Mouse (Mus musculus): ENCODE data around the gene Tmem51. TPM values are rescaled to one million over a fixed set of nuclear protein-coding genes. Genes with fewer than 3 reads are reported as not detected.

Gene Tmem51
- polyA plus RNA-seq, 1 experiment from 2014 or later: 18.6 TPM

GRCm38 (mm10) chr4:142077572-142078271, 6.4 kb downstream of the Tmem51 start:
- Histone ChIP-seq H3K4me3 (ENCODE audit: low read depth, low read length) (no peak overlapping the region), H3K27ac (ENCODE audit: low read length) (peak overlapping the region; percentile 33), H3K4me2 (ENCODE audit: low read depth, low read length) (0 out of 2 replicates have a peak overlapping the region, but pooled peaks have one; percentile 10), H3K4me1 (ENCODE audit: control insufficient read depth, low read depth, low read length) (peaks cover 46% of the 10 kb centered on the region), H3K9me3 (replicated peaks; ENCODE audit: control insufficient read depth, low read length) (no peaks in the 10 kb centered on the region), H3K27me3 (ENCODE audit: control insufficient read depth, insufficient read depth, low read depth, low read length) (no peaks in the 10 kb centered on the region), H3K36me3 (ENCODE audit: control insufficient read depth, insufficient read depth) (no peaks in the 10 kb centered on the region), H3K9ac (ENCODE audit: low read depth, low read length) (no peak overlapping the region)
- ATAC-seq (ENCODE audit: low read depth): no peak
- WGBS (ENCODE audit: insufficient replicate concordance): 20% methylated on average over 18 of the region's 18 CpGs

DNA sequence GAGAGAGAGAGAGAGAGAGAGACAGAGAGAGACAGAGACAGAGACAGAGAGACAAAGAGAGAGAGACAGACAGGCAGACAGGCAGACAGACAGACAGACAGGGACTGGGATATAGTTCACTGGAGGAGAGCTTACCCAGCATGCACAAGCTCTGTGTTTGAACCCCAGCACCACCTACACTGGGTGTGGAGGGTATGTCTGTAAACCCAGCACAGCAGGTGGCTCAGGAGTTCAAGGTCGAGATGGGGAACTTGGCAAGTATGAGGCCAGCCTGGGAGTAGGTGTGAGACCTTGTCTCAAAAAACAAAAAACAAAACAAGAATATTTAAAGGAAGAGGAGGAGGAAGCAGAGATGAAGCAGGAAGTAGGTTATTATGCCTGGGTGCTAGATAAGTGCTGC, 7.2 kb downstream of the Tmem51 start:
- 3% methylated on average over 1 of the region's 1 CpGs for WGBS (ENCODE audit: insufficient replicate concordance)
- no peak overlapping the region for H3K4me3 ChIP-seq (ENCODE audit: low read depth, low read length)
- no peaks in the 10 kb centered on the region for H3K9me3 ChIP-seq (replicated peaks; ENCODE audit: control insufficient read depth, low read length)
- no peak overlapping the region for H3K4me2 ChIP-seq (ENCODE audit: low read depth, low read length)
- no peak for ATAC-seq (ENCODE audit: low read depth)
- peak overlapping the region; percentile 6; the same call in 1 of the 2 replicates for H3K27ac ChIP-seq (ENCODE audit: low read length)
- H3K36me3 ChIP-seq (ENCODE audit: control insufficient read depth, insufficient read depth): no peaks in the 10 kb centered on the region
- H3K4me1 ChIP-seq (ENCODE audit: control insufficient read depth, low read depth, low read length): peaks cover 42% of the 10 kb centered on the region
- H3K27me3 ChIP-seq (ENCODE audit: control insufficient read depth, insufficient read depth, low read depth, low read length): no peaks in the 10 kb centered on the region
- H3K9ac ChIP-seq (ENCODE audit: low read depth, low read length): no peak overlapping the region

- Histone ChIP-seq H3K4me3 (ENCODE audit: low read depth, low read length) (no peak overlapping the region), H3K27ac (ENCODE audit: low read length) (peak overlapping the region; percentile 45; the same call in 1 of the 2 replicates), H3K4me1 (ENCODE audit: control insufficient read depth, low read depth, low read length) (peaks cover 44% of the 10 kb centered on the region), H3K36me3 (ENCODE audit: control insufficient read depth, insufficient read depth) (no peaks in the 10 kb centered on the region), H3K27me3 (ENCODE audit: control insufficient read depth, insufficient read depth, low read depth, low read length) (no peaks in the 10 kb centered on the region; the same call in 1 of the 2 replicates), H3K4me2 (ENCODE audit: low read depth, low read length) (no peak overlapping the region), H3K9ac (ENCODE audit: low read depth, low read length) (no peak overlapping the region), H3K9me3 (replicated peaks; ENCODE audit: control insufficient read depth, low read length) (no peaks in the 10 kb centered on the region)
- ATAC-seq (ENCODE audit: low read depth): peak; percentile 15; the same call in 1 of the 2 replicates
- 65% methylated on average over 11 of the region's 11 CpGs for WGBS (ENCODE audit: insufficient replicate concordance)
Observed at GRCm38 (mm10) chr4:142075931-142076330, 8.2 kb downstream of the Tmem51 start.

GRCm38 (mm10) chr4:142074060-142074732, 9.9 kb downstream of the Tmem51 start:
- no peaks in the 10 kb centered on the region for H3K9me3 ChIP-seq (replicated peaks; ENCODE audit: control insufficient read depth, low read length)
- no peak overlapping the region for H3K4me3 ChIP-seq (ENCODE audit: low read depth, low read length)
- H3K4me1 ChIP-seq (ENCODE audit: control insufficient read depth, low read depth, low read length): peaks cover 39% of the 10 kb centered on the region
- H3K4me2 ChIP-seq (ENCODE audit: low read depth, low read length): no peak overlapping the region
- ATAC-seq (ENCODE audit: low read depth): no peak
- H3K27ac ChIP-seq (ENCODE audit: low read length): no peak overlapping the region; the same call in 1 of the 2 replicates
- no peaks in the 10 kb centered on the region; the same call in none of the 2 replicates for H3K27me3 ChIP-seq (ENCODE audit: control insufficient read depth, insufficient read depth, low read depth, low read length)
- H3K36me3 ChIP-seq (ENCODE audit: control insufficient read depth, insufficient read depth): no peaks in the 10 kb centered on the region
- H3K9ac ChIP-seq (ENCODE audit: low read depth, low read length): no peak overlapping the region
- 29% methylated on average over 13 of the region's 13 CpGs for WGBS (ENCODE audit: insufficient replicate concordance)

DNA sequence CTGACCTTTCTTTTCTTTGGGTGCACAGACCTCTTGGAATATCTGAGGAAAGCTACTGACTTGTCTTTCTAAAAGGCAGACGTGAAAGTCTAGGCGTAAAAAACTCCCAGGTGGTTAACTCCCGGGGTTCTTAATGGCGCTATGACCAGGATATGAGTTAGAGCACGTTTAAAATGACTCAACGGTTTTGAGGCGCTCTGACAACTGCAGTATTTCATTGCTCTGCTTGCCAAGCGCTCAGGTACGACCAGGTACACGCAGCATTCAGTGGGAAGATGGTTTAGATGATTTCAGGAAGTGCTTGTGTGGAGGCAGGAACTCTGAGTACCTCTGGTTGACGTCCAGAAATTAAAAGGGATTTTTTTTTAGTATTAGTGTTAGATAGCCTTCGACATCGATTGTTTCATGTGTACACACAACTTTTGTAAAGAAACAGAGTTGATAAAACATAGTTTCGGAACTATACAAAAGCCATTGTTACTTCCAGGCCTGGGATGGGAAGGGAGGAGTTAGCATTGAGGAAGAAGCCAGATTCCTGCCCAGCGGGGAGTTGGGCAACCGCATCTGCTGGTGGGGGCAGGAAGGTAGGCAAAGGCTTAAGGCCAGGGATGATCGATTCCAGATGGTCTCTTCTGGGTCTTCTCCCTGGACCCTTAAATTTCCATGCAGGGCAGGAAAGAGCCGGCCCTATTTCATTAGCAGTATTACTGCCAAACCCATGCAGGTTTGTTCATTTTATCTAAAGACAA, 12.7 kb downstream of the Tmem51 start:
- peak overlapping the region; percentile 71 for H3K27ac ChIP-seq (ENCODE audit: low read length)
- no peak for ATAC-seq (ENCODE audit: low read depth)
- H3K4me3 ChIP-seq (ENCODE audit: low read depth, low read length): no peak overlapping the region
- H3K4me1 ChIP-seq (ENCODE audit: control insufficient read depth, low read depth, low read length): peaks cover 31% of the 10 kb centered on the region
- H3K9ac ChIP-seq (ENCODE audit: low read depth, low read length): no peak overlapping the region
- WGBS (ENCODE audit: insufficient replicate concordance): 10% methylated on average over 18 of the region's 18 CpGs
- no peaks in the 10 kb centered on the region for H3K36me3 ChIP-seq (ENCODE audit: control insufficient read depth, insufficient read depth)
- no peak overlapping the region for H3K4me2 ChIP-seq (ENCODE audit: low read depth, low read length)
- H3K27me3 ChIP-seq (ENCODE audit: control insufficient read depth, insufficient read depth, low read depth, low read length): no peaks in the 10 kb centered on the region; the same call in none of the 2 replicates
- no peaks in the 10 kb centered on the region for H3K9me3 ChIP-seq (replicated peaks; ENCODE audit: control insufficient read depth, low read length)

- Histone ChIP-seq H3K4me2 (ENCODE audit: low read depth, low read length) (no peak overlapping the region), H3K9ac (ENCODE audit: low read depth, low read length) (no peak overlapping the region), H3K36me3 (ENCODE audit: control insufficient read depth, insufficient read depth) (no peaks in the 10 kb centered on the region), H3K4me3 (ENCODE audit: low read depth, low read length) (no peak overlapping the region), H3K9me3 (replicated peaks; ENCODE audit: control insufficient read depth, low read length) (no peaks in the 10 kb centered on the region), H3K4me1 (ENCODE audit: control insufficient read depth, low read depth, low read length) (peaks cover 35% of the 10 kb centered on the region), H3K27ac (ENCODE audit: low read length) (peak overlapping the region; percentile 71), H3K27me3 (ENCODE audit: control insufficient read depth, insufficient read depth, low read depth, low read length) (no peaks in the 10 kb centered on the region; the same call in none of the 2 replicates)
- ATAC-seq (ENCODE audit: low read depth): peak; percentile 64
- WGBS (ENCODE audit: insufficient replicate concordance): 12% methylated on average over 8 of the region's 8 CpGs
Observed at GRCm38 (mm10) chr4:142070840-142071239, 13.3 kb downstream of the Tmem51 start.

DNA sequence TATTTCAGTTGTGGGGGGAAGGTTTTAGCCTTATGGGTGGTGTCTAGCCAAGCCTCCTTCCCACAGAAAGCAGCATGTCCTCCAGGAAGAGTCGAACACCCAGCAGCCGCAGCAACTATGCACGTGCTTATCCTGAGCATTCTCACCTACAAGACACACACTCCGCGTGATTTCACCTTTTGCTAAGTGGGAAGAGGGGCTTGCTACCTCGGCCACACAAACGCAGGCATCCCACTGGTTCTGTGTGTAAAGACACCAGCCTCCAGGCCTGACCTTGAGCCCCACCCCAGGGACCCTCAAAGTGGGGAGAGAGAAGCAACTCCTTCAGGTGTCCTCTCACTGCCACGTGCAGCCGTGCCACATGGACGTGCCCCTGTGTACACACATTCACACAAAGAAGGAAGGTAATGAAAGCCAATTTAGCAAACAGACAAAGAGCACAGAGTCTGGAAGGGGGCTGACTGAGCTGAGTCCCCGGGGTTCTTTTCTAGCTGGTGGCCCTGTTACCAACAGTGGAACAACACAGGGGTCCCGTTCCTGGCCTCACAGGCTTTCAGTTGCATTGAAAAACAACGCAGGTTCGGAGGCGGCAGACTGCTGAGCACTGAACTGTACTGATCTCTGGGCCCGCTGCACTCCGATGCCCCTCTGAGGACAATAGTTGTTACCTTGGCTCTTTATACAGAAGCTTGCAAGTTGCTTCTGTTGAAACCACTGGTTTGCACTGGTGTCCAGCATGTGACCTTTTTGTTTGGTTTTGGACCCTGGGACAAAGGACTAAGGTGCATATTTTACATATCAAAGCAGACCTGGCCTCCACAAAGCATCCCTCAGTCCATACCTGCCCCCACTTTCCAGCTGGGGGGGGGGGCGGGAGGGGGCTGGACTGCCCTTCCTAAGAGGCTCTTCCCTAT, 14.9 kb downstream of the Tmem51 start:
- Histone ChIP-seq H3K9ac (ENCODE audit: low read depth, low read length) (peak overlapping the region; percentile 27; the same call in 1 of the 2 replicates), H3K36me3 (ENCODE audit: control insufficient read depth, insufficient read depth) (no peaks in the 10 kb centered on the region), H3K9me3 (replicated peaks; ENCODE audit: control insufficient read depth, low read length) (no peaks in the 10 kb centered on the region), H3K27ac (ENCODE audit: low read length) (peak overlapping the region; percentile 68), H3K4me1 (ENCODE audit: control insufficient read depth, low read depth, low read length) (peaks cover 33% of the 10 kb centered on the region), H3K4me2 (ENCODE audit: low read depth, low read length) (no peak overlapping the region), H3K27me3 (ENCODE audit: control insufficient read depth, insufficient read depth, low read depth, low read length) (no peaks in the 10 kb centered on the region; the same call in none of the 2 replicates), H3K4me3 (ENCODE audit: low read depth, low read length) (no peak overlapping the region)
- WGBS (ENCODE audit: insufficient replicate concordance): 50% methylated on average over 18 of the region's 18 CpGs
- peak; percentile 30; the same call in 1 of the 2 replicates for ATAC-seq (ENCODE audit: low read depth)

DNA sequence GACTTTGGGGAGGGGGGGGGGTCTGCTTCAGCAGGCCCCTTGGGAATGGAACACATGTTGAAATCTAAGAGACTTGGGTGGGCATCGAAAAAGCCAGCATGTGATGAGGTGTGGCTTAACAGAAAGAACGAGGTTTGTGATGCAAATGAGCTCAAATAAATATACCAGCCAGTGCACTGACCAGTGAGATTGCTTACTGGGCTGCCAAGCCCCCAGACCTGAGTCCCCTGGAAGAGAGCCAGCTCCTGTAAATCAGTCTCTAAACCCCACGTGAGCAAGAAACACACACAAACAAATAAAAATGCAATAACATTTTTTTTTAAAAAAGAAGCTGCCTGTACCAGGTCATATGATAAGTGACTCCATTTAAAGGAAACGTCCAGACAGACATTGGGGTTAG, 17.5 kb downstream of the Tmem51 start:
- H3K4me1 ChIP-seq (ENCODE audit: control insufficient read depth, low read depth, low read length): peaks cover 39% of the 10 kb centered on the region
- no peak overlapping the region for H3K4me2 ChIP-seq (ENCODE audit: low read depth, low read length)
- H3K9me3 ChIP-seq (replicated peaks; ENCODE audit: control insufficient read depth, low read length): no peaks in the 10 kb centered on the region
- H3K36me3 ChIP-seq (ENCODE audit: control insufficient read depth, insufficient read depth): no peaks in the 10 kb centered on the region
- no peaks in the 10 kb centered on the region; the same call in none of the 2 replicates for H3K27me3 ChIP-seq (ENCODE audit: control insufficient read depth, insufficient read depth, low read depth, low read length)
- no peak overlapping the region for H3K27ac ChIP-seq (ENCODE audit: low read length)
- no peak overlapping the region for H3K4me3 ChIP-seq (ENCODE audit: low read depth, low read length)
- WGBS (ENCODE audit: insufficient replicate concordance): 47% methylated on average over 4 of the region's 4 CpGs
- H3K9ac ChIP-seq (ENCODE audit: low read depth, low read length): no peak overlapping the region
- no peak for ATAC-seq (ENCODE audit: low read depth)
